In the genomic region with DNA sequence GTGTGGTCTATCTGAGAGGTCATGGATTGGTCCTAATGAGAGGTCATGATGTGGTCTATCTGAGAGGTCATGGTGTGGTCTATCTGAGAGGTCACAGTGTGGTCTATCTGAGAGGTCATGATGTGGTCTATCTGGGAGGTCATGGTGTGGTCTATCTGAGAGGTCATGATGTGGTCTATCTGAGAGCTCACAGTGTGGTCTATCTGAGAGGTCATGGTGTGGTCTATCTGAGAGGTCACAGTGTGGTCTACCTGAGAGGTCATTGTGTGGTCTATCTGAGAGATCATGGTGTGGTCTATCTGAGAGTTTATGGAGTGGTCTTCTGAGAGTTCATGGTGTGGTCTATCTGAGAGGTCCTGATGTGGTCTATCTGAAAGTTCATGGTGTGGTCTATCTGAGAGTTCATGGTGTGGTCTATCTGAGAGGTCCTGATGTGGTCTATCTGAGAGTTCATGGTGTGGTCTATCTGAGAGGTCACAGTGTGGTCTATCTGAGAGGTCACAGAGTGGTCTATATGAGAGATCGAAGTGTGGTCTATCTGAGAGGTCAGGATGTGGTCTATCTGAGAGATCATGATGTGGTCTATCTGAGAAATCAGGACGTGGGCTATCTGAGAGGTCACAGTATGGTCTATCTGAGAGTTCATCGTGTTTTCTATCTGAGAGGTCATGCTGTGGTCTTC, we compare ENCODE assay signal across 13 mouse cellular contexts. TPM values are rescaled to one million over a fixed set of nuclear protein-coding genes. Genes with fewer than 3 reads are reported as not detected.
DNase-seq lines count a peak whose midpoint lies in the region; ATAC-seq and TF ChIP-seq lines count a peak whose summit lies in the region.
"Not testable (repeated sequence)": the region's sequence is repeated elsewhere in the genome, so short reads cannot be mapped to it uniquely, and the experiment has no call there.
"Had no signal": no experiment of that assay in that cellular context is flagged by ENCODE, and none has a peak within 500 bp of the region (broad histone marks: within the 10 kb centered on the region; RNA-seq: fewer than 3 reads in every experiment).

No protein-coding gene starts in this region.

- H3K9ac ChIP-seq in embryonic facial prominence, embryonic 13.5 days; heart, embryonic 12.5 days; hindbrain, embryonic 13.5 days; kidney, embryonic 16.5 days (replicated peaks; ENCODE audit: low read length); liver, embryonic 13.5 days; lung, postnatal 0 days (replicated peaks; ENCODE audit: low read depth); midbrain, embryonic 16.5 days (ENCODE audit: low read depth, low read length); stomach, embryonic 16.5 days (ENCODE audit: low read length): not testable (repeated sequence)

- not testable (repeated sequence) for H3K9me3 ChIP-seq in embryonic facial prominence, embryonic 13.5 days; heart, embryonic 12.5 days (replicated peaks); kidney, embryonic 16.5 days (ENCODE audit: low read length); liver, embryonic 13.5 days (replicated peaks); lung, postnatal 0 days (ENCODE audit: low read length); midbrain, embryonic 16.5 days (replicated peaks; ENCODE audit: control insufficient read depth, low read length, poor library complexity, severe bottlenecking); stomach, embryonic 16.5 days (replicated peaks; ENCODE audit: control insufficient read depth, low read length)
- peaks cover 14% of the 10 kb centered on the region; the same call in 1 of the 2 replicates for H3K9me3 ChIP-seq in hindbrain, embryonic 13.5 days

- not testable (repeated sequence) for H3K4me3 ChIP-seq in embryonic facial prominence, embryonic 13.5 days; heart, embryonic 12.5 days; hindbrain, embryonic 13.5 days; kidney, embryonic 16.5 days (ENCODE audit: low read length); liver, embryonic 13.5 days (replicated peaks); lung, postnatal 0 days (ENCODE audit: low read depth, low read length); midbrain, embryonic 16.5 days (ENCODE audit: low read depth, low read length); stomach, embryonic 16.5 days (replicated peaks; ENCODE audit: low read length)

- TF ChIP-seq CTCF in lung, postnatal 0 days (IDR thresholded peaks at IDR 0.05) = not testable (repeated sequence)

- 63% methylated on average over 3 of the region's 3 CpGs for WGBS in embryonic facial prominence, embryonic 13.5 days
- 54% methylated on average over 3 of the region's 3 CpGs for WGBS in heart, embryonic 12.5 days
- WGBS in hindbrain, embryonic 13.5 days = 72% methylated on average over 3 of the region's 3 CpGs
- WGBS in kidney, embryonic 16.5 days = 73% methylated on average over 3 of the region's 3 CpGs
- WGBS in liver, embryonic 13.5 days (ENCODE audit: insufficient replicate concordance) = 31% methylated on average over 3 of the region's 3 CpGs
- 56% methylated on average over 3 of the region's 3 CpGs for WGBS in lung, postnatal 0 days
- WGBS in midbrain, embryonic 16.5 days = 63% methylated on average over 3 of the region's 3 CpGs
- WGBS in stomach, embryonic 16.5 days = 59% methylated on average over 3 of the region's 3 CpGs

- not testable (repeated sequence) for H3K36me3 ChIP-seq in embryonic facial prominence, embryonic 13.5 days; heart, embryonic 12.5 days; hindbrain, embryonic 13.5 days; kidney, embryonic 16.5 days (ENCODE audit: insufficient read depth, low read length); liver, embryonic 13.5 days; lung, postnatal 0 days (ENCODE audit: insufficient read depth, low read length); midbrain, embryonic 16.5 days (ENCODE audit: control insufficient read depth, insufficient read depth, low read length); stomach, embryonic 16.5 days (ENCODE audit: control insufficient read depth, insufficient read depth, low read length)

- DNase-seq in liver, embryonic 13.5 days; lung, postnatal 0 days (ENCODE audit: low spot score): not testable (repeated sequence)

- H3K27me3 ChIP-seq in embryonic facial prominence, embryonic 13.5 days; heart, embryonic 12.5 days (replicated peaks); hindbrain, embryonic 13.5 days; kidney, embryonic 16.5 days (ENCODE audit: insufficient read depth, low read length); liver, embryonic 13.5 days; lung, postnatal 0 days (replicated peaks; ENCODE audit: insufficient read depth, low read length); midbrain, embryonic 16.5 days (ENCODE audit: control insufficient read depth, insufficient read depth, low read depth, low read length); stomach, embryonic 16.5 days (ENCODE audit: control insufficient read depth, insufficient read depth, low read length): not testable (repeated sequence)

- not testable (repeated sequence) for TF ChIP-seq EP300 in lung, postnatal 0 days (IDR thresholded peaks at IDR 0.05)

- peak; percentile 89 for ATAC-seq in embryonic facial prominence, embryonic 13.5 days (ENCODE audit: insufficient number of reproducible peaks, insufficient read depth, low FRiP score, low TSS enrichment, low read depth)
- ATAC-seq in heart, embryonic 12.5 days (ENCODE audit: insufficient number of reproducible peaks, low FRiP score) = peak; percentile 84
- 0 out of 2 replicates have a peak, but pooled peaks have one; percentile 69 for ATAC-seq in hindbrain, embryonic 13.5 days (ENCODE audit: low FRiP score)
- peak; percentile 85; the same call in 1 of the 2 replicates for ATAC-seq in kidney, embryonic 16.5 days (ENCODE audit: low FRiP score, low TSS enrichment)
- peak; percentile 58; the same call in 1 of the 2 replicates for ATAC-seq in liver, embryonic 13.5 days (ENCODE audit: low read depth)
- ATAC-seq in lung, postnatal 0 days = peak; percentile 41
- ATAC-seq in midbrain, embryonic 16.5 days = peak; percentile 54; the same call in 1 of the 2 replicates
- peak; percentile 85 for ATAC-seq in stomach, embryonic 16.5 days (ENCODE audit: insufficient read depth, low FRiP score)

- not testable (repeated sequence) for H3K27ac ChIP-seq in embryonic facial prominence, embryonic 13.5 days; heart, embryonic 12.5 days (ENCODE audit: poor library complexity, severe bottlenecking); hindbrain, embryonic 13.5 days; kidney, embryonic 16.5 days (ENCODE audit: low read length); liver, embryonic 13.5 days; lung, postnatal 0 days (ENCODE audit: low read length); midbrain, embryonic 16.5 days (ENCODE audit: low read length); stomach, embryonic 16.5 days (ENCODE audit: low read length)

- not testable (repeated sequence) for H3K4me1 ChIP-seq in embryonic facial prominence, embryonic 13.5 days; heart, embryonic 12.5 days (replicated peaks); hindbrain, embryonic 13.5 days (replicated peaks); kidney, embryonic 16.5 days (ENCODE audit: insufficient read depth, low read length); liver, embryonic 13.5 days (replicated peaks); lung, postnatal 0 days (ENCODE audit: insufficient read depth, low read depth, low read length); midbrain, embryonic 16.5 days (ENCODE audit: control insufficient read depth, insufficient read depth, low read length); stomach, embryonic 16.5 days (ENCODE audit: control insufficient read depth, insufficient read depth, low read length)

- H3K4me2 ChIP-seq in embryonic facial prominence, embryonic 13.5 days; heart, embryonic 12.5 days; hindbrain, embryonic 13.5 days; kidney, embryonic 16.5 days (replicated peaks; ENCODE audit: low read depth, low read length); liver, embryonic 13.5 days; lung, postnatal 0 days (replicated peaks; ENCODE audit: low read depth, low read length); midbrain, embryonic 16.5 days (ENCODE audit: low read length); stomach, embryonic 16.5 days (ENCODE audit: low read depth, low read length): not testable (repeated sequence)

RNA-seq across cellular contexts. Expression of a gene that starts 26.0 kb away (rescaled TPM):
- polyA plus RNA-seq in embryonic facial prominence, embryonic 13.5 days (2015; fragmentation: Nextera tagmentation; extraction: Ambion mirVana) = not detected in 2 replicates
- polyA plus RNA-seq in heart, embryonic 12.5 days (2016; fragmentation: Nextera tagmentation; extraction: Ambion mirVana) = not detected in 2 replicates
- not detected in 2 replicates for polyA plus RNA-seq in hindbrain, embryonic 13.5 days (2015; fragmentation: Nextera tagmentation; extraction: Ambion mirVana)
- polyA plus RNA-seq in kidney, embryonic 16.5 days (2015; fragmentation: Nextera tagmentation; extraction: Ambion mirVana) = not detected in 2 replicates
- polyA plus RNA-seq in liver, embryonic 13.5 days (2015; fragmentation: Nextera tagmentation; extraction: Ambion mirVana) = not detected in 2 replicates
- polyA plus RNA-seq in lung, postnatal 0 days (2015; fragmentation: Nextera tagmentation; extraction: Ambion mirVana) = not detected in 2 replicates
- not detected in 2 replicates for polyA plus RNA-seq in midbrain, embryonic 16.5 days (2015; fragmentation: Nextera tagmentation; extraction: Ambion mirVana)
- not detected in 2 replicates for polyA plus RNA-seq in stomach, embryonic 16.5 days (2015; fragmentation: Nextera tagmentation; extraction: Ambion mirVana)
- polyA plus RNA-seq: adrenal gland, adult 2 months; erythroblast, embryonic 14.5 days; lung, adult 2 months; small intestine, adult 2 months; thymus, postnatal 0 days had no signal
